Mouse (Mus musculus) forebrain, embryonic 12.5 days (tissue): Measurements from ENCODE around the gene Slc13a2. TPM values are rescaled to one million over a fixed set of nuclear protein-coding genes. Genes with fewer than 3 reads are reported as not detected.

Experiments
- ATAC-seq: fragments of 200-750 bp; cut with Nextera tagmentation; 2 replicates; pipeline ENCODE4 v1.8.0; 2017; ENCODE audit warnings: moderate TSS enrichment; ENCODE audit not compliant: low FRiP score
- H3K27ac ChIP-seq: fragments of 300-500 bp; sonication (generic); 2 replicates; pipeline ENCODE4 v1.5.1; 2016; ENCODE audit warnings: mild to moderate bottlenecking
- H3K27me3 ChIP-seq: fragments of 300-500 bp; sonication (generic); 2 replicates; pipeline ENCODE4 v1.6.1; 2016; ENCODE audit warnings: mild to moderate bottlenecking
- H3K36me3 ChIP-seq: fragments of 300-500 bp; sonication (generic); replicated peaks from 2 replicates; pipeline ENCODE4 v1.6.1; 2016; ENCODE audit warnings: mild to moderate bottlenecking
- H3K4me1 ChIP-seq: fragments of 300-500 bp; sonication (generic); 2 replicates; pipeline ENCODE4 v1.6.1; 2016
- H3K4me2 ChIP-seq: fragments of 300-500 bp; sonication (generic); 2 replicates; pipeline ENCODE4 v1.6.1; 2016; ENCODE audit warnings: mild to moderate bottlenecking, moderate library complexity
- H3K4me3 ChIP-seq: fragments of 300-500 bp; sonication (generic); replicated peaks from 2 replicates; pipeline ENCODE4 v1.5.1; 2016; ENCODE audit warnings: mild to moderate bottlenecking
- H3K9ac ChIP-seq: fragments of 300-500 bp; sonication (generic); 2 replicates; pipeline ENCODE4 v1.6.1; 2016; ENCODE audit warnings: mild to moderate bottlenecking
- H3K9me3 ChIP-seq: fragments of 300-500 bp; sonication (generic); 2 replicates; pipeline ENCODE4 v1.6.1; 2016
- WGBS: fragments of 180-500 bp; shearing (Covaris S2); methylation state at CpG from one replicate; pipeline ENCODE4 v1.1.7; 2016; 5-methylcytosine and 5-hydroxymethylcytosine counted together
- polyA plus RNA-seq: library from polyadenylated mRNA; unstranded; fragments of >200 nt; fragmentation: Nextera tagmentation; extraction: Ambion mirVana; gene quantifications from 2 replicates; pipeline ENCODE4 v1.2.1, GENCODE M21; 2016

Slc13a2 gene
- polyA plus RNA-seq, 1 experiment from 2014 or later = not detected

- 68% methylated on average over 2 of the region's 2 CpGs for WGBS
- H3K9ac ChIP-seq = no peak overlapping the region
Measured at GRCm38 (mm10) chr11:78360789-78361131, 61.3 kb downstream of the Slc13a2 start.

GRCm38 (mm10) chr11:78360125-78360788 is 61.8 kb downstream of the Slc13a2 start:
- peak overlapping the region; percentile 46 for H3K4me2 ChIP-seq
- WGBS = 13% methylated on average over 13 of the region's 13 CpGs
- peaks cover 6% of the 10 kb centered on the region; the same call in 1 of the 2 replicates for H3K4me1 ChIP-seq
- H3K9me3 ChIP-seq = no peaks in the 10 kb centered on the region
- peak; percentile 63; the same call in 1 of the 2 replicates for ATAC-seq
- H3K4me3 ChIP-seq = peak overlapping the region; percentile 27
- 0 out of 2 replicates have a peak, but pooled peaks cover 4% of the 10 kb centered on the region for H3K27me3 ChIP-seq
- no peak overlapping the region for H3K27ac ChIP-seq
- H3K36me3 ChIP-seq = no peaks in the 10 kb centered on the region
- no peak overlapping the region for H3K9ac ChIP-seq

More at GRCm38 (mm10) chr11:78360789-78361131, 61.3 kb downstream of the Slc13a2 start:
- Histone ChIP-seq H3K27ac (no peak overlapping the region), H3K4me3 (no peak overlapping the region), H3K4me2 (peak overlapping the region; percentile 46; the same call in 1 of the 2 replicates), H3K9me3 (no peaks in the 10 kb centered on the region), H3K4me1 (peaks cover 6% of the 10 kb centered on the region; the same call in 1 of the 2 replicates), H3K36me3 (no peaks in the 10 kb centered on the region), H3K27me3 (0 out of 2 replicates have a peak, but pooled peaks cover 4% of the 10 kb centered on the region)
- 0 out of 2 replicates have a peak, but pooled peaks have one; percentile 4 for ATAC-seq

GRCm38 (mm10) chr11:78358330-78359007 is 63.5 kb downstream of the Slc13a2 start:
- 10% methylated on average over 22 of the region's 22 CpGs for WGBS
- H3K9me3 ChIP-seq = no peaks in the 10 kb centered on the region
- H3K4me1 ChIP-seq = peaks cover 3% of the 10 kb centered on the region; the same call in 1 of the 2 replicates
- no peak overlapping the region for H3K4me3 ChIP-seq
- no peak overlapping the region for H3K27ac ChIP-seq
- 0 out of 2 replicates have a peak, but pooled peaks cover 4% of the 10 kb centered on the region for H3K27me3 ChIP-seq
- H3K9ac ChIP-seq = no peak overlapping the region
- no peak overlapping the region for H3K4me2 ChIP-seq
- H3K36me3 ChIP-seq = no peaks in the 10 kb centered on the region
- ATAC-seq = no peak

DNA sequence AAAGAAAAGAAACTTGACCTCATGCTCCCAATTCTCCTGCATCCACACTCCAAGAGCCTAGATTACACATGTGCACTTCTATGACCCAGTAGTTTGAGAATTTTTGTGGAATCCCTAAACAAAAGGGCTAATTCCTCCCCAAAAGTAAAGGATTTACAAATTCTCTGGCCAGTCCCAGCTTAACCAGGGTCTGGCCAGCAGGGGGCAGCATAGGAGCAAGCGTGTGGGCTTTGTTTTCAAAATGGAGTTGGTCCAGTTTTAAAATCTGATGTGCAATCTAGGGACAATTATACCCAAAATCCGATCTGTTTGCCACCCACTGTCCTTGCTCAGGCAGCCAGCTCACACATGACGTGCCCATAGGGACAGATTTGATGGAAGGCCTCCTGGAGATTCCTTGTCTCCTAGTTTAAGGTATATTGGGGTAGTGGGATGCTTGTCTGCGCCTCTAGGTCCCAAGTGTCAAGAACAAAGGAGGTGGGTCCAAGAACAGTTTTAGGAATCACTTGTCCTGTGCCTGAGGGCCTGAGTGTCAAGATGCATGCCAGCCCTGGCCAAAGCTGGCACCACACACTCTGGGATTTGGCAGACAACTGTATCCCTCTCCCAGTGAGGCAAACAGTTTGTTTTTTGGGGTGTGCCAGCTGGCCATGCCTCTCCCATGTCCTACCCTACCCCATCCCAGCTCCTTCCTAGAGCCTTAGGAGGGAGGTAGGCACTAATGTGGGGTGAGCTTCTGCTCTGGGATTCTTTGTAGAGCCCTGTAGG is 66.4 kb downstream of the Slc13a2 start:
- Histone ChIP-seq H3K4me3 (no peak overlapping the region), H3K4me2 (no peak overlapping the region), H3K9me3 (no peaks in the 10 kb centered on the region), H3K9ac (no peak overlapping the region), H3K27ac (no peak overlapping the region), H3K36me3 (no peaks in the 10 kb centered on the region), H3K27me3 (0 out of 2 replicates have a peak, but pooled peaks cover 4% of the 10 kb centered on the region), H3K4me1 (peaks cover 1% of the 10 kb centered on the region; the same call in 1 of the 2 replicates)
- ATAC-seq = no peak
- 32% methylated on average over 4 of the region's 4 CpGs for WGBS

GRCm38 (mm10) chr11:78354905-78355304 is 67.1 kb downstream of the Slc13a2 start:
- ATAC-seq = no peak
- Histone ChIP-seq H3K4me3 (no peak overlapping the region), H3K4me1 (no peaks in the 10 kb centered on the region), H3K4me2 (no peak overlapping the region), H3K27ac (no peak overlapping the region), H3K9me3 (no peaks in the 10 kb centered on the region), H3K27me3 (0 out of 2 replicates have a peak, but pooled peaks cover 4% of the 10 kb centered on the region), H3K36me3 (no peaks in the 10 kb centered on the region; the same call in 1 of the 2 replicates), H3K9ac (no peak overlapping the region)
- 88% methylated on average over 6 of the region's 6 CpGs for whole genome bisulfite sequencing

- Histone ChIP-seq H3K27me3 (no peaks in the 10 kb centered on the region), H3K36me3 (peaks cover 10% of the 10 kb centered on the region), H3K4me3 (no peak overlapping the region), H3K4me1 (0 out of 2 replicates have a peak, but pooled peaks cover 3% of the 10 kb centered on the region), H3K9me3 (no peaks in the 10 kb centered on the region), H3K9ac (no peak overlapping the region), H3K4me2 (no peak overlapping the region), H3K27ac (no peak overlapping the region)
- WGBS = 95% methylated on average over 1 of the region's 1 CpGs
- ATAC-seq = no peak
Measured at GRCm38 (mm10) chr11:78353081-78353480, 68.9 kb downstream of the Slc13a2 start.

DNA sequence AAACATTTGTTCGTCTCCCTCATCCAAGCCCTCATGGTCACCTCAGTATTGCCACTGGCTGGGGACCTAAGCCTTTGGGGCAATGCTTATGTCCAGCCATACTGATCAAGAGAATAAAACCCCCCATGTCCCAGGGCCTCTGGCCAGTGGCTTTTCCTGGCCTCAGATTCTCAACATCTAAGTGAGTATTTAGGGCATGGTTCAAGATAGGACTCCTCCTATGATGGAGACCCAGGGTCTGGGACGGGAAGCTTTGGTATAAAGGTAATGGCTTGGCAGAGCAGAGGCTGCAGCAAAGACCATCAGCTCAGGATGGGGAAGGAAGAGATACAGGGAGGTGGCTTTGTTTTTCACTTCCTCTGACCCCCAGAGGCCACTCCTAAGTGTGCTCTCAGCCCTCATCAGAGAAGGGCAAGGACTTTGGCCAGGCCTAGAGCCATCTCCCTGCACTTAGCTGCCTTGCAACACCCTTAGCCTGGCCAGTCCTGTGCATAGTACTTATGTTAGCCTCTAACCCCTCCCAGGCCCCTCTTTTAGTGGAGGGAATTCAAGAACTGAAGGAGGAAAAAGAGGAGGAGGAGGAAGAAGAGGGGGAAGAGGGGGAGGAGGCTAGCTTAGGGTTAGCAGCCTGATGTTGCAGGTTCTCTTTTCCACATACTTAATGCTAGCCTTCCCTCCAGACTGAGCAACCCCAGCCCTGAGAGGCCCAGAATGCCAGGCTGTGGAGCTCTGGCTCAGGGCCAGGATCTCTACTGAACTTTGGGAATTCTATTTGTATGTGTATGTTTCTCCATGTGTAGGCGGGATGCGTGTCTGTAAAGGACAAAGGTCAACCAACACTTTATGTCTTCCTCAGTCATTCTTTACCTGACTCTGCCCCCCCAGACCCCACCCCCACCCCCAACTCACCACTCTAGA is 72.3 kb downstream of the Slc13a2 start:
- no peak overlapping the region for H3K4me3 ChIP-seq
- ATAC-seq = no peak
- no peaks in the 10 kb centered on the region for H3K9me3 ChIP-seq
- peaks cover 28% of the 10 kb centered on the region for H3K4me1 ChIP-seq
- H3K9ac ChIP-seq = no peak overlapping the region
- no peak overlapping the region for H3K4me2 ChIP-seq
- H3K27me3 ChIP-seq = no peaks in the 10 kb centered on the region
- H3K36me3 ChIP-seq = peaks cover 12% of the 10 kb centered on the region
- WGBS = 91% methylated on average over 4 of the region's 4 CpGs
- H3K27ac ChIP-seq = no peak overlapping the region

DNA sequence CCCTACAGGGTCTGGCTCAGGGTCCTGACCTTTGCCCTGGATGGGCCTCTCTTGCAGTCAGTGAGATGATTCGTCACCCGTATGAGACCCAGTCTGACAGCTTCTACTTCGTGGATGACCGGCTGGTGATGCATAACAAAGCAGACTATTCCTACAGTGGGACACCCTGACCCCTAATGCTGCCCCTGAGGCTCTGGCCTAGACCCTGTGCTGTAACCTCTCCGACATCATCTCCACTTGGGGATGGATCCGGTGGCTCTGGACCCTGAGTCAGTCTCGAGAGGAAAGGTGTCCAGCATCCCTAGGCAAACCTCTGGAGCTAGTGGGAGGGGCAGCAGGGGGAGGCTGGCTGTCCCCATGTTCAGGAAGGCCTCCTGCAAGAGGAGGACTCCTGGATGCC is 73.5 kb downstream of the Slc13a2 start:
- Histone ChIP-seq H3K4me2 (no peak overlapping the region), H3K36me3 (peaks cover 12% of the 10 kb centered on the region), H3K9ac (no peak overlapping the region), H3K27me3 (no peaks in the 10 kb centered on the region), H3K4me3 (no peak overlapping the region), H3K9me3 (no peaks in the 10 kb centered on the region), H3K27ac (no peak overlapping the region), H3K4me1 (peaks cover 37% of the 10 kb centered on the region)
- WGBS = 76% methylated on average over 7 of the region's 7 CpGs
- no peak for ATAC-seq

- Histone ChIP-seq H3K9ac (no peak overlapping the region), H3K9me3 (no peaks in the 10 kb centered on the region), H3K27ac (no peak overlapping the region), H3K4me3 (no peak overlapping the region), H3K27me3 (no peaks in the 10 kb centered on the region), H3K36me3 (peaks cover 12% of the 10 kb centered on the region), H3K4me1 (peaks cover 39% of the 10 kb centered on the region), H3K4me2 (no peak overlapping the region)
- WGBS = 90% methylated on average over 9 of the region's 9 CpGs
- ATAC-seq = no peak
Measured at GRCm38 (mm10) chr11:78347908-78348307, 74.1 kb downstream of the Slc13a2 start.
